Mouse (Mus musculus) adrenal gland, postnatal 4 days (tissue): ENCODE data around the gene Eri3. TPM values are rescaled to one million over a fixed set of nuclear protein-coding genes. Genes with fewer than 3 reads are reported as not detected.

ENCODE experiments used
- DNase-seq, 2 experiments: peaks; one replicate each; pipeline ENCODE4 v3.0.0; 2021 to 2022; ENCODE audit warnings: low spot score in 2 of 2, mixed read lengths in 2 of 2
- total RNA-seq, 2 experiments: library from RNA; stranded (reverse); gene quantifications; 2 replicates each; pipeline ENCODE4 v1.2.3; 2021

Eri3 gene
- total RNA-seq, 2 experiments from 2014 or later: 96.5 to 103 TPM

DNA sequence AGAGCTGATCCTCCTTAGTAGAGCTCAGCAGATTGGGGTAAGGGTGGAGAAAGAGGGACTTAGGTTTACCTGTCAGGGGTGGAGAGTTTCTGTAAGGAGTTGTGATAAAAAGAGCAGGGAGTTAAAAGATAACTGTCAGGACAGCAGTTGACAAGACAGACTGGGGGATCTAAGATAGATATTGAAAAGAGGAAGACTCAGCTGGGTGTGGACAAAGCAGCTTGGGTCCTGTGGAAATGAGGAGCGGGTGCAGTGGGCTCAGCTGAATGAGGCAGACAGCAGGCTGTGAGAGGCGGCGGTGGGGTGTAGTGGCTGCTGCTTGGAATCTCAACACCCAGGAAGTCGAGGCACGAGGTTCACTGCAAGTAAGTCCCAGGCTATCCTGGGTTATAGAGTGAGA, 72.1 kb downstream of the Eri3 start:
- DNase-seq: no peak

DNA sequence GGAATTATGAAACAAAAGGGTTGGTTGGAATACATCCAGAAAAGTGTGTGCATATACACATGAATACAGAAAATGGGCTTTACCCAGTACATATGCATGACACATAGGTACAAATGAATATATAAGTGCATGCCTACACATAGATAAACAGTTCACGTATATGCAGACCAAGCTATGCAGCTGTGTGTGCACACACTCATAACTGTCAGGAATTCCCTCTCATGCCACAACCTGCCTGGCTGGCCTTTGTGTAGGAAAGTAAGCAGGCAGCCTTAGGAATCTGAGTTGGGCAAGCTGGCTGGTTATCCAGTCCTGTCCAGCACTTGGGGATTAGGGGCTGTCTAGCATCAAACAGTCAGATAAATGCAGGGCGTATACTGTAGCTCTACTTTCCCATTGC, 72.9 kb downstream of the Eri3 start:
- no peak for DNase-seq

DNA sequence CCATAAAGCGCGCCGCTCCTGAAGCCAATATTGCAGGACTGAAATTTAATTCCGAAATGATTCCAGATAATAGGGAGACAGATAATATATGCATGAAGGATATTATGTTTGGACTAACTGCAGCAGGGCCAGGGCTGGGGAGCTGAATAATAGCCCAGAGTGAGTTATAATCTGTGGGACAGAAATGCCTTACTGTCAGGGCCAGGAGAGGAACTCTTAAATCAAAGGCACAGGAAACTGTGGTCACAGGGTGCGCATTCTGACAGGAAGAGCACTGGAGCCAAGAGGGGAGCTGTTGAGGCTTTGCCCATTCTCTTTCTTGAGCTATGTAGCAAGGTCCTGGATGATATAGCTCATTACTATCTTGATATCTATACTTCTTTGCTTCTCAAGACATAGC, 74.5 kb downstream of the Eri3 start:
- no peak for DNase-seq

DNA sequence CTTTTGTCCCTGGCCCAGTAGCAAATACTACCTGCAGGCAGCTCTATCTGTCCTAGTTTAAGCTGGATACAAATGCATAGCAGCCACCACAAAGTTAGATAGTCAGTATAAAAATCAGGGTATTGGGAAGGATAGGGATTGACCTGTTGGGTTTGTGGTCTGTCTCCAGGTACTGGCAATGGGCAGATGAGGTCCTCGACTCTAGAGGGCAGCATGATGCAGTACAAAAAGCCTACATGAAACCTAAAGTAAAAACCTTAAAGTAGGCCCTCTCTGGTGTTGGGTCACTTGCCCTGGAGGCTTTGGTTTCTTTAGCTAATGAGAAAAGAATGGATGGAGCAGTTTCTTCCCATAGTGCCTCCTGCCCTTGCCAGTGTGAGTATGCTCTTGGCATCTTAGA, 78.3 kb downstream of the Eri3 start:
- DNase-seq: no peak

DNA sequence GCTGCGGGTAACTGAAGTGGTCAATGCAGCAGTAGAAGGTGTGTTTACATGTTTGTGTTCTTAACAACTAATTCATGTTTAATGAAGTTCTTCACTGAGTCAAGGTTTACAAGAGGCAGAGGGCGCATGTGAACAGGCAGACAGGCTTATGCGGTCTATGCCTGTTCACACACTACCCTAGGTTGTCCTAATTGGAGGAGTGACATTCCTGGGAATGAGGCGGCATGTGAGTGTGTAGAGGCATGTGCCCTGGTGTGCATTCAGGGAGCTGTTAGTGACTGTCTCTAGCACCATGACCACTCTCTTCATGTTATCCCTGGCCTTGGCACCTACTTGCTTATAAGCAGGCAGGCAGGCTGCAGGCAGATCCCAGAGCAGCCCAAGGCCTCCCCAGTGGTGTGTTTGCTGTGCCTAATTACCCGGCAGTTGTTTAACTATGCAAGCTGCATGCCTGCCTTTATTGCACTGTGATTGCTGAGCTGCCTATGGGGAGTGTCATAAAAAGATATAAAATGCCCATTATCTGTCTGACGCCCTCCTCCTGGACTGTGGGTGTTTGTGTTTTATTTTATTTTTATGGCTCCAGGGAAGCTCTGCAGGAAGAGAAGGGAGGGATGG, 80.0 kb downstream of the Eri3 start:
- no peak for DNase-seq

DNA sequence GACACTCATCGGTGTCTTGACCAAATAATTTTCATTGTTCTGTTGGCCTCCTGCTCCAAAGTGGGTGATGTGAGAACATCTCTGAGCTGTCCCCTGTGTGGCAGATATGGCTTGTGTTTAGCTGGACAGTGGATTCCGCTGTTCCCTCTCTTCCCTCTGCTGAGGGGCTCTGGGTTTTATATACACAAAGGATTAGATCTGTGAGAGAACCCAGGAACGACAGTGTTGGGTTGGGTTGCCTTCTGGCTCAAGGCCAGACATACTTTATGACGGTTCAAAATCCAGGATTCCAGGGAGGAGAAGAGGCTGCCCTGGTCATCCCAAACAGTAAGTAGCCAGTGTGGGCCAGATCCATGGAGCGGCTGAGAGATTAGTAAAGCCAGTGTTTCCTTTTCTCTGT, 83.4 kb downstream of the Eri3 start:
- no peak for DNase-seq

DNA sequence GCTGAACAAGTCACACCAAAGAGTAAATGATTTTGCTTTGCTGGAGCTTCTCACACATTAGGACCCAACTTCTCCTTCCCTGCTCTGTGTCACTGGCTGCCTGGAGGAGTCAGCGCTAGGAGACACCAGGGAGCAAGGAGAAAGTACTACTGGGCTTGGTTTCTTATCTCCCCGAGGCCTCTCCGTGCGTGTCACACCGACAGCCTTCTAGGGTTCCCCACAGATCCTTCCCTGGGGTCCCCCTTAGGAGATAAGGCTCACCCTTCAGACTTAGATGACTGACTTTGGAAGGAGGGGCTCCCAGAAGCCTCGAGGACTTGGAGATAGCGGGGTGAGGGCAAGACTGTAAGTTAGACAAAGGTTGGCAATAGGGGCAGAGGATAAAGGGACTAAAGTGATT, 84.5 kb downstream of the Eri3 start:
- no peak for DNase-seq

DNA sequence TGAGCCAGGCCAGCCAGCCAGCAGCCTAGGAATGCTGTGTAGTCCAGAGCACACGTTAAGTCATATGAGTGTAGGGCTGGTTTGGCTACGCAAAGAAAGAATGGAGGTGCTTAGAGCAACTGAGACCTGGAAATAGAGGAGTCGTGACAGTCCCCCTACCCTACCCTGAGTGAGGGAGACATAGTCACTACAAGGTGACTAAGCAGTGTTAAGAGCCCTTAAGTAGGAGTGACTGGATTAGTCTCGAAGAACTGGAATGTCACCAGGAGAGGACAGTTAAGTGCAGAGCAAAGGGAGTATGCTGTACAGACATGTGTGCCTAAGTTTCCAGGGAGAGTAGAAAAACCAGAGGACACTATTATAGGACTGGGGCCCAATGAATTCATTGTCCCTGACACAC, 86.0 kb downstream of the Eri3 start:
- no peak for DNase-seq

DNA sequence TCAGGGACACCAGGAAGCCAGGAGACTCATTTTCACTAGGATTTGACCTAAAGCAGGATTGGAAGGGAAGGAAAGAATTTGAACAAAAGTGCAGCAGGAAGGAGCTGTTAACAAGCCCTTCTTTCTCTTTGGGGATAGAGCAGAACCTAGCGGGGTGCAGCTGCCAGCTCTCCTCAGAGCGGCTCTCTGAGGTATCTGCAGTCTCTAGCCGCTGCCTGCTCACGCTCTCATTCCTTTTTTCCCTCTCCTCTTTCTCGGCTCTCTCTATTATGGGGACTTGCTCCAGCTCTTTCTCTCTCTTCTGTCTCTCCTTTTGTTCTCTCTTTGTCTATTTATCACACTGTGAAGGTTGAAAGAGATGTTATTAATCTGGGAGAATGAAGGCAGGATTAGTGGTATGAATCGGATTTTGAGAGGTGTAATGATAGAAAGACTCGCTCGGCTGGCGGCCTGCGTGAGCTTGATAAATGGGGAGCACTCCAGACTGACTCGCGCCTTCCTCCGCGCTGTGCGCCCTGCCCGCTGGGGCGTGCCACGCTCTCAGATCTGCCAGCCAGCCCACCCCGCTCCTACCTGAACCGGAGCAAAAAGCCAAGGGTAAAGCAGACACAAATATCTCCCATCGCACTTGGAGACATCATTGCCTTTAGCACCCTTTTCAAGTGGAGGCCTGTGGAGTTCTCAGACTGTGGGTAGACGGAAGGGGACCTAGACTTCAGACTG, 86.9 kb downstream of the Eri3 start:
- DNase-seq: no peak

DNA sequence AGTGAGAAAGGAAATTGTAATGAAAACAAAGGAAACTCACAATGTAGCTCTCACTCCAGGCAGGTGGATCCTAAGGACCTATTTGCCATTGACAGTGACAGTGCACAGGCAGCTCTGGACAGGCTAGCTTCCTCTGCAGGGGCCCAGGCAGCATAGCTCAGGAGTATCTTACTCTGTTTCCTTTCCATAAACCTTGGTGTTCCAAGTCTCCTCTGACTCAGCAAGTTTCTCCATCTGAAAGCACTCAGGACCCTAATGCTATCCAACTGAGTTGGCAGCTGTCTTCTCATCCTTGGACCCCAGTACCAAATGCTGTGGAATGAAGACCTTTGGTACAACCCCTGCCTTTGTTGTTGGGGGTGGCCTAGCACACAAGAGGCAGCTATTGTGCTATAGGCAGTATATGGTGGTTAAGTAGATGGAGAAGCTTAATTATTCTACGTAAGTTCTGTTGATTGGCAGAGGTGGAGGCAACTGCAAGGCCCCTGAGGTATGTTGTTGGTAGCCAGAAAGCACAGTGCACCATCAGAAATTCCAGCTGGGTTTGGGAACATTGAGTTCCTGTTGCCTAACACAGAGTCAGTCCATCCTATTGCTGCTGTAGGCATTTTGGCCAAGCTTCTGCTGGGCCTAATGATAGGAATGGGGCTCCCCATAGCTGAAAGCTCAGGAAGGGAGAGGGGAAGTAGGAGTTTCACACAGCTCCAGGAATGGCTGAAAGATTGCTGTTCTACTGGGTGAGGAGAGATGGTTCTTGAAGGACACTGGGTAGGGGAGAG, 90.9 kb downstream of the Eri3 start:
- no peak for DNase-seq

DNA sequence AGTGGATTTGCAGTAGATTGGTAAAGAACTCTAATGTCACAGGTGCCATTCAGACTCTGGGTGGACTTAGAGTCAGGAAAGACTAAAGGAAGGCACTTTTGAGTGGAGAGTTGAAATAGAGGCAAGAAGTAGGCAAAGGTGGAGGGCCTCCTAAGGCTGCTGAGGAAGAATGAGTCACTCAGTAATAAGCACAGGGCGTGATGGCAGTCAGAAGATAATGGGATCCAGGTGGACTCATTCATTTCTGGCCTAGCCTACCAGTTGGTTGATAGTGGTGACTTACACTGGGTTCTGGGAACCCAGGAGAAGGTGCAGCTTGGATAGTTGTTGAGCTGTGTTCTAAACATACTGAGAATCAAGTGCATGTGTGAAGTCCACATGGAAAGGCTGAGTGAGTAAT, 91.6 kb downstream of the Eri3 start:
- no peak for DNase-seq

DNA sequence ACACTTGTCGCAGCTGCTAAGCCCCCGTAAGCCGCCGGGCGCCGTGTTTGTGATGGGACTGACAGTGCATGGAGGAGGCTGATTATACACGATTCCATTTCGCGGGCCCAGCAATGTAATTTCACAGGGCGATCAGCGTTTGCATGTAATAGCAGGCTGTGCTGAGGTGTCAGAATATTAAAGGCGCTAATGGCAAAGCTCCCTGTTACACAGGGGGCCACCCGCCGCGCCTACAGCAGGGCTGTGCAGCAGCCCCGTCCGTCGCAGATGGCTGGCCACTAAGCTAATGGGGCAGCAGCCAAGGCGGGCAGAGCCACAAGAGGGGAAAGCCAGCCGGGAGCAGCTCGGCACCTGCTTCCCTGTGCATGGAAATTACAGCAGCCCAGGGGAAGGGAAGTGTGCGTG, 94.9 kb downstream of the Eri3 start:
- no peak for DNase-seq

DNA sequence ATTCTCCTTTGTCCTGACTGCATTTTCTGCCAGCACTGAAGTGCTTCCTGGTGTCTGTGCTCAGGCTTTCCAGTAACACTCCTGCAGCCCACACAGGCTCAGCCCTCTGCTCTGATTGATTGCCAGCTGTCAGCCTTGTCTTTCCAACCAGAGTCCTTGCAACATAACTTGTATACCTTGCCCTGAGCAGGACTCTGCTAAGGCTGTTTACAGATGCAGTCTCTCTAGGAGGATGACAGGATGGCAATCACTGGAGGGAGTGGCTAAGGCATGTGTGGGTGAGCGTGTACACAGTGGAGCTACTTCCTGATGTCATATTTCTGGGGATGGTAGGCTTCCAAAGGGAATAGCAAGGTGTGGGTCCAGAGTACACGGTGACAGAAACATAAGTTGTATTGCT, 95.7 kb downstream of the Eri3 start:
- DNase-seq: no peak

DNA sequence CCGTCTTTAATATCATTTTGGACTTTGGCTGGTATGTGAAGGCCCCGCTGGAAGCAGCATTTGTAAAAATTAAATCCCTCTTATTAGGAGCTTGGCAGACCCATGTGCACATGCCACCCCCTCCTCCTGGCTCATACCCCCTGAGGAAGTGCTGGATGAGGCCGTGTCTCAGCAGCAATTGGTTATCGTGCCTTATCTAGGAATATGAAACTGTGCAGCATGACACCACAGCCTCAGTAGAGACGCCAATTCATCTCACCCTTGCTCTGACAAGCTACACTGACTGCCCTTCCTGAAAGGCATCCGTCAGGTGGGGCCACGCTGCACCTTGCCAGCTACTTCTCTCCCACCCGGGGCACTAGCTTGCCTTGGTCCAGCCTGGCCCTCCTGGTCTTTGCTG, 96.3 kb downstream of the Eri3 start:
- DNase-seq: no peak

DNA sequence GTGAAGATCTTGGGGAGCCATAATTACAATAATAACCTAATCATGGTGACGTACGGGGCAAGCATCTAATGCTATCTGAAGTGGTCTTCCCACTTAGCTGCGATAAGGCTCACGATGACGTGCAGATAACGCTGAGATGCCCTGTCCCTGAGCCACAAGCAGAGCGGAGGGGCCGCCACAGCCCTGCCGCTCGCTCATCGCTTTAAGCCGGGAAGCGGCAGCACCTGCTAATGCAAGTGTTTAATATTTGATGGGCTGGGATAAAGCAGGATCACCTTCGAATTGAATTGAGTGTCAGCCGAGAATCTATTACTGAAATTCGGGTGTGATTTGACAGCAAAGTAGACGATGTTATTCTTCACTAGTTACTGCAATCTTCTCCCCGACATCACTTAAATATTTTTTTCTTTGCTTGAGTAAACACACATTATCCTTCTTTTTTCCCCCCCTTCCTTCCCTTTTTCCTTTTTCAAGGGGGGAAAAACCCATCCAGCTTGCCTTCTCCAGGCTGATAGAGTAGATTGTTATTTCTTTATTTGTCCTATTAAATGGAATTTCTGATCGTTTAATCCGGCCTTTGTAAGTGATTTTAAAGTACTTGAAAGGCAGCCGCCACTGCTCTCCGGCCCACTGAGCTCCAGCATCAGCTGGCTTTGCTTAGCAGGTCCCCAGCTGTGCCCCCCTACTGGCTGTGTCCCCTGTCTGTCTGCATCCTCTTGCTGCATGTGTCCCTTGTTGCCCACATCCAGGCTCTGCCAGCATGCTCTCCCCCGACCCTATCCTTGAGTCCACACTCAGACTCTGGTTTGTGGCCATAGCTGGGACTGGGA, 97.0 kb downstream of the Eri3 start:
- DNase-seq: no peak

DNA sequence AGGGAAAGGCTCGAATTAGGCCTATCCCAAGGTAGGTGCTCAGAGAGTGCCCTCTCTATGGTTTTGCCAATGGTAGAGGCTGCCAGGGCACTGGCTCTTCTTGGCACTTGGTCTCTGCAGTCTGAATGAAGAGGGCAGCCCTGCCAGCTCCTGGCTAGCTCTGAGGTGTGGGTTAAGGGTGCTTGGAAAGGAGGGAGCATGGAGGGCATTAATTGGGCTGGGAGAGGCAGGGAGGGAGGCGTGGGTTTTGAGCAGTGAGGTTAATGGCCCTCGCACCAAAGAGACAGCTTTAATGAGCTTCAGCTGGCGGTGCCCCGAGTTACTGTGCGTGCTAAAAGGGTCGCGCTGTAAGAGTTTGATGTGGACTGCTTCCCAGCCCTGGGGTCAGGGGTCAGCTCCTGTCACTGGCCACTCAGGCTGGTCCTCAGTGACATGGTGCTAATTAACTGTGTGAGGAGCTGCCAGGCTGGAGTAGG, 101.5 kb downstream of the Eri3 start:
- DNase-seq: no peak

DNA sequence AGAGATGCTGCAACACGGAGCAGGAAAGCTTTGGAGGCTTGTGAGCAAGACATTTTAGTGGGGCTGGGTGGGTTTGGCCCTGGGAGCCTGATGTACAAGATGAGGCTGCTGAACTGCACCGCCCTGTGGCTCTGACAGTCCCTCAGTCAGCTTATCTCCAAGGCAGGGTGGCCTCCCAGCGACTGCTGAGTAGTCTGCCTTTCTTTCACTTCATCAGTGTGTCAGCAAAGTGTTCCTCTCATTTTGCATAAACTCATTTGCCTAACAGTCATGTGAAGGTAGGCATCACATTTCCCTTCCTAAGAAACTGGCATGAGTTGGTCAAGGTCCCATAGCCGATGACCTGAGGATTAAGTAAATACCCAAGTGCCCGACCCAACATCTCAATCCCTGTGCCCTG, 102.6 kb downstream of the Eri3 start:
- no peak for DNase-seq

DNA sequence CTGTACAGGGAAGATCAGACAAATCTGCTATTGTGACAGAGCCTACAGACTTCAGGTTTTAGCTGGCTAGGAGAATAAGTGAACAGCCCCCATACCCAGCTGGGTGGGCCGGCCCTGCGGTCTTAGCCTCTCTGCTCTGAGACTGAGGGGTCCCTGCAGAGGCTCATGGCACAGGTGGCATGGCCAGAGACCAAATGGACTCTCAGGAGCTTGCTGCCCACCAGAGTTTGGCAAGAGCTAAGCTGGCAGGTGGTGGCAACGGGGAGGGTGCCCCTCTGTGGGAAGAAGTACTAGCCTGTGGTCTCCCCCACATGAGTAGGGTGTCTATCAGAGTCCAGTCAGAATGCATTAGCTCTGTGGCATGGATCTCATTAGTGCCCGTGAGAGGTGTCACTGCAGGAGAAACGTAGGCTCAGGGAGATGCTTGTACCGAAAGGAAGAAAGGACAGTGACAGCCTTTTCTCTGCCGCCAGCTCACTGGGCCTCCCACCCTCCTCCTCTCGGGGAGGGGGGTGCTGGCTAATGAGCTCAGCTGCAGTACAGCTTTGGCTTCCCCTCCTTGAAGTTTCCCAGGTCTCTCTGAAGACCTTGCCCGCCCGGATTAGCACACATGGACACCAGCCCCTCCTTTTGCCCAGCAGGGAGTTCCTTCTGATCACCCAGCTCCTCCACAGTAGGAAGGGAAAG, 104.0 kb downstream of the Eri3 start:
- DNase-seq: no peak

DNA sequence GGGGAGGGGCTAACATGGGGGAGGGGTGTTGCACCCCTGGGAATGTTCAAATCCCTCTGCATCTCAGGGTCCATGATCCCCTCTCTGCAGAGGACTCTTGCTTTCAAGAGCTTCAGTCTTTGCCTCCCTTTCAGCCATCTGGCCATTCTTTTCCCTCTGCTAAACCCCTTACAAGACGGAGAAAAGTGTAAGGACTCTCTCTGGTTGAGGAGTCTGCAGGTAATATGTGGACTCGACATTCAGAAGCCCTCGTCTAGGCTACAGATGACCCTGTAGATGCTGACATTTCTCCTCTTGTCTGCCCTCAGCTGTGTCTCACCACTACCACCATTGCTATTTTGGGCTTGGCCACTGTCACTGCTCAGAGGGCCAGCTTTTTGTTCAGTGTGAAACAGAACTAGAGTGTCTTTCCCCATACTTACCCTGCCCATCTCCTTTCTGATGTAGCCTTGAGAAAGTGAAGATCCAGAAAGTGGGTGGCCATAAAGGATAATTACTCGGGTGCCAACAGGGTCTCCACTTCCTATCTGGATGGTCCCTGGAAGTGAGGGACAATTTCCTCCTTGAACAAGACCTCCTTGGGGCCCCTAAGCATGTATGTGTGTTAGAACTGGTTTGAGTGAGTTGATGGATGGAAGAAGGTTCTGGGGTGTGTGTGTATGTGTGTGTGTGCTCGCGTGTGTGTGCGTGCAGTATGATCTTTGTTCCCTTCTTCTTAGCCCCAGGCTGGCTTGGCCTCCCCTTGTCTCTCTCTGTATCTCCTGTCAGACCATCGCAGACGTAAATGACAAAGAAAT, 104.7 kb downstream of the Eri3 start:
- no peak for DNase-seq

DNA sequence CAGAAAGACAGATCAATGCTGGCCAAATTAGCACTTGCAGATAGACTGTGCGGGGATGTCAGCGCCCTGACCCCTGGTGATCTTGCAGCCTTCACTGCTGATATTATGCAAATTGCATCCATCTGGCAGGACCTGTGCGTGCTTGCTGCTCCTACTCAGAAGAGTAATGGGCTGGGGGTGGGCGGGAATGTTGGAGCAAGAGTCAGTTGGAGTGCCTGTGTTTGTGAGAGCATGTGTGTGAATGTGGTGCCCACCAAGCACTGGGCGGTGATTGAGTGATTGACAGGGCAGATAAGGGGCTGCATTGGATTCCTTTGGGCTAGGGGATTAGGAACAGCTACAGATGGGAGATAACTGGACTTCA, 105.3 kb downstream of the Eri3 start:
- no peak for DNase-seq
